Mouse (Mus musculus): ENCODE data around the gene Galnt10.

GRCm38 (mm10) chr11:57767171-57767570 lies 121.9 kb downstream of the Galnt10 start:
- TF ChIP-seq CTCF (IDR thresholded peaks at IDR 0.05; ENCODE audit: low read depth, low read length) (no peak), GATA2 (IDR thresholded peaks at IDR 0.05; ENCODE audit: borderline replicate concordance, low read depth, low read length) (no peak), GATA1 (IDR thresholded peaks at IDR 0.05; ENCODE audit: borderline replicate concordance, low read length) (no peak), TAL1 (conservative IDR thresholded peaks at IDR 0.05; ENCODE audit: low read depth, low read length) (no peak)

Data from G1E (cell line).